Mouse (Mus musculus) G1E (cell line): ENCODE measurements at regions not wholly inside any gene's neighbourhood (a gene's known extent, or its start where the extent isn't known, plus 50 kb on each side); places are given as distances from the start of the nearest gene placed in this dataset.

Experiments used
- CTCF ChIP-seq: IDR thresholded peaks from 2 replicates; pipeline ENCODE4 v1.5.1; 2012; ENCODE audit warnings: low read depth, low read length, inconsistent platforms, mixed read lengths
- GATA1 ChIP-seq: IDR thresholded peaks from 2 replicates; pipeline ENCODE4 v1.6.1; 2012; ENCODE audit warnings: borderline replicate concordance, low read length, inconsistent platforms, mixed read lengths
- TAL1 ChIP-seq: conservative IDR thresholded peaks from 2 replicates; pipeline ENCODE4 v1.6.1; 2012; ENCODE audit warnings: low read depth, low read length, inconsistent platforms, mixed read lengths

DNA sequence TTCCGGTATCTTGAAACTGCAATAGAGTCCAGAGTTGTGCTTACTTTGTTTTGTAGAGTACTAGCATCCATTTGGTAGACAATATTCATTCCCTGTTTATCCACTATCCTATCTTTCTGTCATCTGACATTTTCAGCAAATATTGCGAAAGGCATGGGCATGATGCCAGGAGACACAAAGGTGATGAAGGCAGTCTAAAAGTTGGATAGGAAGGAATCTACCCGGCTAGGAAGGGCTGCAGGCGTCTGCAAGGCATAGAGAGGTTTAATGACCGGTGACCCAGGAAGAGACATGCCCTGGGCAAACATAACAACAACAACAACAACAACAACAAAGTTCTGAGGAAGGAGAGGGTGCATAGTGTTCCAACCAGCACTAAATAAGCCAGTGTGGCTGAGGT, 139.4 kb downstream of the Nkx6-1 start:
- TF ChIP-seq GATA1: no peak
- no peak for TF ChIP-seq CTCF
- TF ChIP-seq TAL1: no peak
